17 mouse cellular contexts compared by ENCODE assay signal in genomic region chr7:139795004-139795605, GRCm38 (mm10). TPM values are rescaled to one million over a fixed set of nuclear protein-coding genes. Genes with fewer than 3 reads are reported as not detected.
"Had no signal": no experiment of that assay in that cellular context is flagged by ENCODE, and none has a peak within 500 bp of the region (broad histone marks: within the 10 kb centered on the region; RNA-seq: fewer than 3 reads in every experiment).

No protein-coding gene starts in this region.

- H3K4me2 ChIP-seq: limb, embryonic 12.5 days; liver, embryonic 13.5 days; lung, embryonic 15.5 days; midbrain, embryonic 15.5 days had no signal

- H3K36me3 ChIP-seq: limb, embryonic 12.5 days; liver, embryonic 13.5 days; lung, embryonic 15.5 days; midbrain, embryonic 15.5 days had no signal

- H3K4me3 ChIP-seq: limb, embryonic 12.5 days; liver, embryonic 13.5 days; lung, embryonic 15.5 days; midbrain, embryonic 15.5 days had no signal

- H3K27me3 ChIP-seq: liver, embryonic 13.5 days; lung, embryonic 15.5 days; midbrain, embryonic 15.5 days had no signal

- H3K9ac ChIP-seq: limb, embryonic 12.5 days; liver, embryonic 13.5 days; liver, postnatal 0 days; lung, embryonic 15.5 days; midbrain, embryonic 15.5 days had no signal

- H3K9me3 ChIP-seq: limb, embryonic 12.5 days; liver, embryonic 13.5 days; lung, embryonic 15.5 days; midbrain, embryonic 15.5 days had no signal

- DNase-seq: kidney, adult 11 months; kidney, adult 9 months; kidney, postnatal 36 days; liver; liver, embryonic 13.5 days; liver, postnatal 0 days; lung, postnatal 14 days; right cerebral cortex, postnatal 4 days; spleen, adult 18-20 months; thymus, adult 18-20 months; thymus, postnatal 14 days had no signal

- H3K4me1 ChIP-seq: limb, embryonic 12.5 days; liver, embryonic 13.5 days; lung, embryonic 15.5 days; midbrain, embryonic 15.5 days had no signal

- H3K27ac ChIP-seq: kidney, postnatal 0 days; limb, embryonic 12.5 days; liver, embryonic 13.5 days; lung, embryonic 15.5 days; macrophage; midbrain, embryonic 15.5 days had no signal

- ATAC-seq: liver, postnatal 0 days; midbrain, embryonic 15.5 days had no signal

RNA-seq across cellular contexts. Expression of gene Adgra1, which starts 38.9 kb away (rescaled TPM):
- total RNA-seq: megakaryocyte-erythroid progenitor cell, adult 5-6 weeks had no signal
- polyA plus RNA-seq: limb, embryonic 12.5 days; liver, embryonic 13.5 days; liver, postnatal 0 days; lung, embryonic 15.5 days; macrophage had no signal
